Mouse (Mus musculus): ENCODE data around the gene Olfr281.

- no peak for TF ChIP-seq CTCF (IDR thresholded peaks at IDR 0.05; ENCODE audit: insufficient read depth, low read depth, low read length)
- TF ChIP-seq POLR2A (IDR thresholded peaks at IDR 0.05; ENCODE audit: insufficient read depth, low read depth, low read length): no peak
Observed at GRCm38 (mm10) chr15:98497631-98498030, 45.2 kb downstream of the Olfr281 start.

Measured in olfactory bulb, adult 2 months (tissue).